Mouse (Mus musculus) lung, embryonic 15.5 days (tissue): ENCODE data around the gene Dcaf4. TPM values are rescaled to one million over a fixed set of nuclear protein-coding genes. Genes with fewer than 3 reads are reported as not detected.

Experiments
- ATAC-seq: fragments of 200-750 bp; cut with Nextera tagmentation; 2 replicates; pipeline ENCODE4 v1.8.0; 2017; ENCODE audit warnings: moderate number of reproducible peaks, borderline replicate concordance; ENCODE audit not compliant: low FRiP score, low TSS enrichment; ENCODE audit errors: extremely low read depth
- H3K27ac ChIP-seq: fragments of 300-500 bp; sonication (generic); 2 replicates; pipeline ENCODE4 v1.5.1; 2015; ENCODE audit warnings: moderate library complexity, mild to moderate bottlenecking, inconsistent platforms
- H3K27me3 ChIP-seq: fragments of 300-500 bp; sonication (generic); 2 replicates; pipeline ENCODE4 v1.6.1; 2015; ENCODE audit warnings: inconsistent platforms
- H3K36me3 ChIP-seq: fragments of 300-500 bp; sonication (generic); 2 replicates; pipeline ENCODE4 v1.6.1; 2015; ENCODE audit warnings: inconsistent platforms
- H3K4me1 ChIP-seq: fragments of 300-500 bp; sonication (generic); 2 replicates; pipeline ENCODE4 v1.6.1; 2015; ENCODE audit warnings: inconsistent platforms
- H3K4me2 ChIP-seq: fragments of 300-500 bp; sonication (generic); 2 replicates; pipeline ENCODE4 v1.6.1; 2015; ENCODE audit warnings: inconsistent platforms, mild to moderate bottlenecking, moderate library complexity
- H3K4me3 ChIP-seq: fragments of 300-500 bp; sonication (generic); 2 replicates; pipeline ENCODE4 v1.5.1; 2015; ENCODE audit warnings: mild to moderate bottlenecking, inconsistent platforms
- H3K9ac ChIP-seq: fragments of 300-500 bp; sonication (generic); 2 replicates; pipeline ENCODE4 v1.6.1; 2015; ENCODE audit warnings: inconsistent platforms
- H3K9me3 ChIP-seq: fragments of 300-500 bp; sonication (generic); 2 replicates; pipeline ENCODE4 v1.6.1; 2016; ENCODE audit warnings: inconsistent platforms
- WGBS: fragments of 180-500 bp; shearing (Covaris S2); methylation state at CpG from one replicate; pipeline ENCODE4 v1.1.7; 2015; 5-methylcytosine and 5-hydroxymethylcytosine counted together
- polyA plus RNA-seq: library from polyadenylated mRNA; unstranded; fragments of >200 nt; fragmentation: Nextera tagmentation; extraction: Ambion mirVana; gene quantifications from 2 replicates; pipeline ENCODE4 v1.2.1, GENCODE M21; 2015

The Dcaf4 gene
- polyA plus RNA-seq, 1 experiment from 2014 or later: 24.0 TPM

GRCm38 (mm10) chr12:83525822-83526544 lies 5.7 kb downstream of the Dcaf4 start:
- H3K9ac ChIP-seq: no peak overlapping the region

GRCm38 (mm10) chr12:83527816-83528215 lies 7.5 kb downstream of the Dcaf4 start:
- 0 out of 2 replicates have a peak, but pooled peaks cover 2% of the 10 kb centered on the region for H3K36me3 ChIP-seq
- H3K4me2 ChIP-seq: no peak overlapping the region
- H3K9me3 ChIP-seq: no peaks in the 10 kb centered on the region
- H3K9ac ChIP-seq: no peak overlapping the region
- H3K4me3 ChIP-seq: no peak overlapping the region
- no peaks in the 10 kb centered on the region for H3K4me1 ChIP-seq
- no peak for ATAC-seq
- 62% methylated on average over 6 of the region's 6 CpGs for WGBS
- no peak overlapping the region for H3K27ac ChIP-seq
- no peaks in the 10 kb centered on the region for H3K27me3 ChIP-seq

More at GRCm38 (mm10) chr12:83525822-83526544, 5.7 kb downstream of the Dcaf4 start:
- H3K4me2 ChIP-seq: no peak overlapping the region
- 71% methylated on average over 18 of the region's 18 CpGs for WGBS
- no peaks in the 10 kb centered on the region for H3K27me3 ChIP-seq
- H3K4me1 ChIP-seq: peaks cover 8% of the 10 kb centered on the region
- H3K36me3 ChIP-seq: 0 out of 2 replicates have a peak, but pooled peaks cover 2% of the 10 kb centered on the region
- ATAC-seq: no peak
- no peak overlapping the region for H3K27ac ChIP-seq
- H3K9me3 ChIP-seq: no peaks in the 10 kb centered on the region
- H3K4me3 ChIP-seq: no peak overlapping the region

- WGBS: 80% methylated on average over 5 of the region's 5 CpGs
- no peak for ATAC-seq
- no peak overlapping the region for H3K9ac ChIP-seq
- H3K4me1 ChIP-seq: no peaks in the 10 kb centered on the region
- H3K27me3 ChIP-seq: no peaks in the 10 kb centered on the region
- no peak overlapping the region for H3K4me3 ChIP-seq
- 0 out of 2 replicates have a peak, but pooled peaks cover 2% of the 10 kb centered on the region for H3K36me3 ChIP-seq
- H3K4me2 ChIP-seq: no peak overlapping the region
- no peak overlapping the region for H3K27ac ChIP-seq
- no peaks in the 10 kb centered on the region for H3K9me3 ChIP-seq
Measured at GRCm38 (mm10) chr12:83528665-83529064, 8.4 kb downstream of the Dcaf4 start.

GRCm38 (mm10) chr12:83531992-83532391 lies 11.7 kb downstream of the Dcaf4 start:
- Histone ChIP-seq H3K27me3 (no peaks in the 10 kb centered on the region), H3K9me3 (no peaks in the 10 kb centered on the region), H3K27ac (no peak overlapping the region), H3K36me3 (0 out of 2 replicates have a peak, but pooled peaks cover 10% of the 10 kb centered on the region), H3K4me1 (no peaks in the 10 kb centered on the region), H3K9ac (no peak overlapping the region), H3K4me3 (no peak overlapping the region), H3K4me2 (no peak overlapping the region)
- WGBS: 94% methylated on average over 6 of the region's 6 CpGs
- no peak for ATAC-seq

- no peak overlapping the region for H3K9ac ChIP-seq
- no peak overlapping the region for H3K4me2 ChIP-seq
- no peak overlapping the region for H3K4me3 ChIP-seq
- H3K4me1 ChIP-seq: no peaks in the 10 kb centered on the region
- H3K36me3 ChIP-seq: peaks cover 10% of the 10 kb centered on the region; the same call in 1 of the 2 replicates
- no peaks in the 10 kb centered on the region for H3K27me3 ChIP-seq
- no peak for ATAC-seq
- WGBS: 70% methylated on average over 3 of the region's 3 CpGs
- no peak overlapping the region for H3K27ac ChIP-seq
- no peaks in the 10 kb centered on the region for H3K9me3 ChIP-seq
Measured at GRCm38 (mm10) chr12:83532966-83533365, 12.7 kb downstream of the Dcaf4 start.

GRCm38 (mm10) chr12:83534190-83534589 lies 13.9 kb downstream of the Dcaf4 start:
- Histone ChIP-seq H3K4me2 (no peak overlapping the region), H3K27me3 (no peaks in the 10 kb centered on the region), H3K27ac (no peak overlapping the region), H3K9ac (no peak overlapping the region), H3K36me3 (peaks cover 14% of the 10 kb centered on the region; the same call in 1 of the 2 replicates), H3K4me1 (no peaks in the 10 kb centered on the region), H3K9me3 (no peaks in the 10 kb centered on the region), H3K4me3 (no peak overlapping the region)
- no peak for ATAC-seq
- WGBS: 70% methylated on average over 3 of the region's 3 CpGs

- WGBS: 80% methylated on average over 11 of the region's 11 CpGs
- no peak overlapping the region for H3K4me2 ChIP-seq
Measured at GRCm38 (mm10) chr12:83535428-83535827, 15.2 kb downstream of the Dcaf4 start.

GRCm38 (mm10) chr12:83536039-83536438 lies 15.8 kb downstream of the Dcaf4 start:
- no peaks in the 10 kb centered on the region for H3K4me1 ChIP-seq
- WGBS: 48% methylated on average over 9 of the region's 9 CpGs
- H3K9me3 ChIP-seq: no peaks in the 10 kb centered on the region
- no peak overlapping the region for H3K9ac ChIP-seq
- no peak overlapping the region for H3K4me3 ChIP-seq
- H3K27me3 ChIP-seq: no peaks in the 10 kb centered on the region
- peaks cover 14% of the 10 kb centered on the region; the same call in 1 of the 2 replicates for H3K36me3 ChIP-seq
- no peak overlapping the region for H3K4me2 ChIP-seq
- ATAC-seq: no peak
- H3K27ac ChIP-seq: no peak overlapping the region

More at GRCm38 (mm10) chr12:83535428-83535827, 15.2 kb downstream of the Dcaf4 start:
- Histone ChIP-seq H3K9ac (no peak overlapping the region), H3K27ac (no peak overlapping the region), H3K4me3 (no peak overlapping the region), H3K27me3 (no peaks in the 10 kb centered on the region), H3K36me3 (peaks cover 14% of the 10 kb centered on the region; the same call in 1 of the 2 replicates), H3K4me1 (no peaks in the 10 kb centered on the region), H3K9me3 (no peaks in the 10 kb centered on the region)
- no peak for ATAC-seq

GRCm38 (mm10) chr12:83543997-83544396 lies 23.7 kb downstream of the Dcaf4 start:
- peaks cover 32% of the 10 kb centered on the region; the same call in 1 of the 2 replicates for H3K36me3 ChIP-seq

GRCm38 (mm10) chr12:83544791-83545190 lies 24.5 kb downstream of the Dcaf4 start:
- Histone ChIP-seq H3K9me3 (no peaks in the 10 kb centered on the region), H3K4me3 (no peak overlapping the region), H3K4me2 (no peak overlapping the region), H3K27me3 (no peaks in the 10 kb centered on the region), H3K27ac (no peak overlapping the region), H3K36me3 (peaks cover 32% of the 10 kb centered on the region; the same call in 1 of the 2 replicates), H3K9ac (no peak overlapping the region), H3K4me1 (no peaks in the 10 kb centered on the region)
- no peak for ATAC-seq

More at GRCm38 (mm10) chr12:83543997-83544396, 23.7 kb downstream of the Dcaf4 start:
- Histone ChIP-seq H3K27ac (no peak overlapping the region), H3K9ac (no peak overlapping the region), H3K4me3 (no peak overlapping the region), H3K9me3 (no peaks in the 10 kb centered on the region), H3K27me3 (no peaks in the 10 kb centered on the region), H3K4me1 (no peaks in the 10 kb centered on the region), H3K4me2 (no peak overlapping the region)
- WGBS: 72% methylated on average over 7 of the region's 7 CpGs
- no peak for ATAC-seq

GRCm38 (mm10) chr12:83551305-83551704 lies 31.0 kb downstream of the Dcaf4 start:
- ATAC-seq: no peak

GRCm38 (mm10) chr12:83553816-83554215 lies 33.5 kb downstream of the Dcaf4 start:
- Histone ChIP-seq H3K4me1 (no peaks in the 10 kb centered on the region), H3K4me2 (no peak overlapping the region), H3K4me3 (no peak overlapping the region), H3K27me3 (no peaks in the 10 kb centered on the region), H3K27ac (no peak overlapping the region), H3K9ac (no peak overlapping the region), H3K36me3 (peaks cover 65% of the 10 kb centered on the region), H3K9me3 (no peaks in the 10 kb centered on the region)
- ATAC-seq: no peak
- 73% methylated on average over 4 of the region's 4 CpGs for WGBS

More at GRCm38 (mm10) chr12:83551305-83551704, 31.0 kb downstream of the Dcaf4 start:
- no peaks in the 10 kb centered on the region for H3K27me3 ChIP-seq
- H3K27ac ChIP-seq: no peak overlapping the region
- H3K4me2 ChIP-seq: no peak overlapping the region
- H3K4me1 ChIP-seq: no peaks in the 10 kb centered on the region
- H3K9me3 ChIP-seq: no peaks in the 10 kb centered on the region
- H3K36me3 ChIP-seq: peaks cover 77% of the 10 kb centered on the region
- no peak overlapping the region for H3K4me3 ChIP-seq
- 81% methylated on average over 16 of the region's 16 CpGs for WGBS
- no peak overlapping the region for H3K9ac ChIP-seq
